Mouse (Mus musculus): ENCODE results near the gene Cfap100.

The Cfap100 gene

DNA sequence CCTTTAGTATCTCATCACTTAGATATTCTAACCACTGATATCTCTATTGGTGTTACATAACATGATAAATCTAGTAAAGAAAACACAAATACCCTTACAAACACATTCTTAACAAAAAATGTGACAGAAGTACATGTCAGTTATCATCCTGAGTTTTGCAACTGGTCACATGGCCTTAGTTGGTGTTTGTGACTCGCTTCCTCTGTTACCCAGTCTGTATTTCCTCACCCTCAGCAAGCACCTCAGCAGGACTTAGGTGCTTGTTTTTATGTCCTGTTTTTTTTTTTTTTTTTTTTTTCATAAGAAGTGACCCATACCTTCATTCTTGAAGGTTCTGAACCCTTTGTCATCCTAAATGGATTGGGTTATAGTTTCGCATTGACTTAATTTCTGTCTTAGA lies 50.9 kb downstream of the Cfap100 start:
- Histone ChIP-seq H3K36me3 (ENCODE audit: control insufficient read depth, insufficient read depth, low read length, poor library complexity, severe bottlenecking) (peaks cover 9% of the 10 kb centered on the region), H3K27me3 (ENCODE audit: control insufficient read depth, insufficient read depth, low read length, poor library complexity, severe bottlenecking) (no peaks in the 10 kb centered on the region)
- DNase-seq (ENCODE audit: low read depth, low spot score): no peak

DNA sequence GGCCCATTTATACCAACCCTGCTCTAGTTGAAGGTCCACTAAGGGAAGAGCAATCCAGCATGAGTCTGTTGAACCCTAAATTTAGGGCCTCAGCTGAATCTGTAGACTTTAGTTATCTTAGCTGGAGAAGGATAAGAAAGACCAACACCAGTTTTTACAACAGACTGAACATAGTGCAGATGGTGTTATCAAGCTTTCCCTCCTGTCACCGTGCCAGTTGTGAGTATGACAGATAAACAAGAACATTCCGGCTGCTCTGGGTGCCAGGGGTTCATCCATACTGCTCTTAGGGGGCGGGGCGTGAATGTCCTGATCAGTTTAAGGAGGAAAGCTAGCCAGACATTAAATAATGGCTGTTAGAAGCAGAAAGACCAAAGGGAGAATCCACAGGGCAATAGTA lies 54.0 kb downstream of the Cfap100 start:
- no peak for DNase-seq (ENCODE audit: low read depth, low spot score)
- Histone ChIP-seq H3K27me3 (ENCODE audit: control insufficient read depth, insufficient read depth, low read length, poor library complexity, severe bottlenecking) (no peaks in the 10 kb centered on the region), H3K36me3 (ENCODE audit: control insufficient read depth, insufficient read depth, low read length, poor library complexity, severe bottlenecking) (peaks cover 4% of the 10 kb centered on the region)

GRCm38 (mm10) chr6:90369725-90370553 lies 58.7 kb downstream of the Cfap100 start:
- peaks cover 2% of the 10 kb centered on the region; the same call in 1 of the 2 replicates for H3K36me3 ChIP-seq (ENCODE audit: control insufficient read depth, insufficient read depth, low read length, poor library complexity, severe bottlenecking)
- peak; percentile 49 for DNase-seq (ENCODE audit: low read depth, low spot score)
- H3K27me3 ChIP-seq (ENCODE audit: control insufficient read depth, insufficient read depth, low read length, poor library complexity, severe bottlenecking): no peaks in the 10 kb centered on the region

- peak; percentile 96 for DNase-seq (ENCODE audit: low read depth, low spot score)
- no peaks in the 10 kb centered on the region for H3K27me3 ChIP-seq (ENCODE audit: control insufficient read depth, insufficient read depth, low read length, poor library complexity, severe bottlenecking)
- peaks cover under 1% of the 10 kb centered on the region; the same call in 1 of the 2 replicates for H3K36me3 ChIP-seq (ENCODE audit: control insufficient read depth, insufficient read depth, low read length, poor library complexity, severe bottlenecking)
These were observed 59.4 kb downstream of the Cfap100 start, which contains the start of gene Zxdc for GRCm38 (mm10) chr6:90368976-90369724. Zxdc (plus strand) TSS chr6:90369492.

DNA sequence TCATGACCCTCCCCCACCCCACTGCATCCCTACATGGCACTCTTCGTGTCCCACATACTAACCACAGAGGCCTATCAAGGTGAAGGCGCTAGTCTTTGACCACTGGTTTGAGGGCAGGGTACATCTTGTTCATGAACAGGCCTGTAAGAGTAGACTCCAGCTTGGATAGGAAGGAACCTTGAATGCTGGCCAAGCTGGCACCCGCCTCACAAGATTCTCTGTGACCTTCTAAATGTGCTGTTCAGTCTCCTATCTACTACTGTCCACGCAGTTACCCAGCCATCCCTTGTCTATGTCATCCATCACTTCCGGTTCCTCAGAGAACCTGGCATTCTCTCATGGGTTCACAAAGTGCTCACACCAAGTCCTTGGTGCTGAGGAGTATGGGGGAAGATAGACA lies 65.3 kb downstream of the Cfap100 start:
- Histone ChIP-seq H3K27me3 (ENCODE audit: control insufficient read depth, insufficient read depth, low read length, poor library complexity, severe bottlenecking) (no peaks in the 10 kb centered on the region), H3K36me3 (ENCODE audit: control insufficient read depth, insufficient read depth, low read length, poor library complexity, severe bottlenecking) (no peaks in the 10 kb centered on the region)
- no peak for DNase-seq (ENCODE audit: low read depth, low spot score)

DNA sequence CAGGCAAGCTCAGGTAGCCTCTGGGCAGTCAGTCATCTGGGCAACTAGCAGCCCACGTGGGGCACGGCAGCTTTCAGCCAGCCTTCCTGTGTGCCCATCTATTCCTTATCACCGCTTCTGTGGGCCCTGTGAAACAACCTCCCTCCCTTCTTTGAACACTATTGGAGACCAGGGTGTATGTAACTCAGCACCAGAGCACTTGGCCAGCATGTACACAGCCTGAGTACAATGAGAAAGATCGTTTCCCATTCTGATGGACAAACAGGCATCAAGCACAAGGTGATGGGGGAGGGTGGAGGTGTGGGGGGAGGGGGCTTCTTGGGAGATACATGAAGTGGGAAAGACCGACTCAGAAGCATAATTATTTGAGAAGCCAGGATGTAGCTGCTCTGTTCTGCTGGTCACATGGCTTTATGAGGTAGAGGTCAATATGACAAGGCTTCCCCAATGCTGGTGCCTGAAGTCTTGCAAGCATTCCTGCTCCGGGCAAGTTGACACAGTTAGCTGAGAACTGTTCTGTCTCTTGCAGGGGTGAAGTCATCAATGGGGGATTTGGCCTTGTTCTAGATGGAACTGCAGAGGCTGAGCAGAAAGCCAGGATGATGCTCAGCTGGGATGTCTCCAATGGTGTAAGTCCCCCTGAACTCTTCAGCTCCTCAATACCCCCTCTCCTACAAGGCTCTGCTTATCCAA lies 67.5 kb downstream of the Cfap100 start:
- DNase-seq (ENCODE audit: low read depth, low spot score): no peak
- no peaks in the 10 kb centered on the region for H3K27me3 ChIP-seq (ENCODE audit: control insufficient read depth, insufficient read depth, low read length, poor library complexity, severe bottlenecking)
- H3K36me3 ChIP-seq (ENCODE audit: control insufficient read depth, insufficient read depth, low read length, poor library complexity, severe bottlenecking): no peaks in the 10 kb centered on the region

- Histone ChIP-seq H3K36me3 (ENCODE audit: control insufficient read depth, insufficient read depth, low read length, poor library complexity, severe bottlenecking) (no peaks in the 10 kb centered on the region), H3K27me3 (ENCODE audit: control insufficient read depth, insufficient read depth, low read length, poor library complexity, severe bottlenecking) (no peaks in the 10 kb centered on the region)
- DNase-seq (ENCODE audit: low read depth, low spot score): no peak
These were observed 68.4 kb downstream of the Cfap100 start for GRCm38 (mm10) chr6:90360024-90360781.

GRCm38 (mm10) chr6:90359445-90359844 lies 69.2 kb downstream of the Cfap100 start:
- no peak for DNase-seq (ENCODE audit: low read depth, low spot score)
- no peaks in the 10 kb centered on the region for H3K27me3 ChIP-seq (ENCODE audit: control insufficient read depth, insufficient read depth, low read length, poor library complexity, severe bottlenecking)
- H3K36me3 ChIP-seq (ENCODE audit: control insufficient read depth, insufficient read depth, low read length, poor library complexity, severe bottlenecking): no peaks in the 10 kb centered on the region

DNA sequence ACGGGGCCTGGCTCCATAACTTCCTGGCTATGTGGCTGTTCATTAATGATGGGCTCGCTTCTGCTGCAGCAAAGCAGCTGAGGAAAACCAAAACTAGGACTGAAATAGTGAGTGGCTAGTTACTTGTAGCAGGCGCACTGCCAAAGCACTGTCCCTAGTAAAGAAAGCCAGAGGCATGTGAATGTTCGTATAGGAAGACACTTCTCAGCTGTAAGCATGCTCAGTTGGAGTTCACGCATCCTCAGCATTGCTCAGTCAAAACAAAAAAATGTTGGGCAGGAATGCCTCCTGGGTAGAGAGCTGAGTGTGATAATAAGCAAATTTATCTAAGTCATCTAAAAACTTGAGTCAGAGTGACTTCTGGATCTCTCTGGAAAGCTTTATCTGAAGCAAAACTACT lies 70.5 kb downstream of the Cfap100 start:
- no peak for DNase-seq (ENCODE audit: low read depth, low spot score)
- Histone ChIP-seq H3K27me3 (ENCODE audit: control insufficient read depth, insufficient read depth, low read length, poor library complexity, severe bottlenecking) (no peaks in the 10 kb centered on the region), H3K36me3 (ENCODE audit: control insufficient read depth, insufficient read depth, low read length, poor library complexity, severe bottlenecking) (no peaks in the 10 kb centered on the region)
